ENCODE assay signal across 26 mouse cellular contexts in genomic region chr6:115906455-115906854, GRCm38 (mm10). TPM values are rescaled to one million over a fixed set of nuclear protein-coding genes. Genes with fewer than 3 reads are reported as not detected.
A peak's percentile ranks its signal among the peaks of the same experiment; 100 is the strongest.
DNase-seq lines count a peak whose midpoint lies in the region; ATAC-seq and TF ChIP-seq lines count a peak whose summit lies in the region.
"Had no signal": no experiment of that assay in that cellular context is flagged by ENCODE, and none has a peak within 500 bp of the region (broad histone marks: within the 10 kb centered on the region; RNA-seq: fewer than 3 reads in every experiment).

No protein-coding gene starts in this region.

- in situ Hi-C loops in CH12.LX (cut with MboI; ENCODE audit: low pct_ligation_motif_present, low pct_unique_long_range_greater_than_20kb, low sequenced_read_pairs), result loop anchor here (5.0 kb wide), 1 partner anchor 36 kb away; the partner anchor contains the start of gene H1foo

- no peak for ATAC-seq in heart, postnatal 0 days (ENCODE audit: insufficient read depth, low read depth)
- peak; percentile 24 for ATAC-seq in common myeloid progenitor, adult 5-6 weeks (replicated peaks; ENCODE audit: low read depth, poor library complexity, severe bottlenecking)
- peak; percentile 9; the same call in 1 of the 2 replicates for ATAC-seq in stomach, postnatal 0 days (ENCODE audit: low FRiP score, low TSS enrichment)
- ATAC-seq: forebrain, embryonic 16.5 days had no signal

- peaks cover 24% of the 10 kb centered on the region for H3K4me1 ChIP-seq in heart, postnatal 0 days (ENCODE audit: control insufficient read depth, insufficient read depth)
- H3K4me1 ChIP-seq in CH12.LX (ENCODE audit: control insufficient read depth in 1 of 2, insufficient read depth in 2 of 2), result peaks cover 55 to 90% of the 10 kb centered on the region in 2 experiments
- H3K4me1 ChIP-seq in stomach, postnatal 0 days (replicated peaks; ENCODE audit: control insufficient read depth, insufficient read depth), result 0 out of 2 replicates have a peak, but pooled peaks cover 2% of the 10 kb centered on the region
- peaks cover 22% of the 10 kb centered on the region for H3K4me1 ChIP-seq in cerebellum, adult 2 months (ENCODE audit: control insufficient read depth, insufficient read depth, low read length)

- TF ChIP-seq POLR2A in CH12.LX (IDR thresholded peaks at IDR 0.05; ENCODE audit: low read depth, low read length), result no peak
- TF ChIP-seq POLR2A in cerebellum, adult 2 months (IDR thresholded peaks at IDR 0.05; ENCODE audit: borderline replicate concordance, insufficient read depth, low read length), result no peak

- H3K9ac ChIP-seq in heart, postnatal 0 days (replicated peaks; ENCODE audit: low read depth, low read length), result no peak overlapping the region
- no peak overlapping the region for H3K9ac ChIP-seq in CH12.LX (ENCODE audit: insufficient read depth, low read depth)
- no peak overlapping the region for H3K9ac ChIP-seq in stomach, postnatal 0 days (ENCODE audit: low read length)
- H3K9ac ChIP-seq: embryonic facial prominence, embryonic 12.5 days; limb, embryonic 15.5 days; neural tube, embryonic 15.5 days had no signal

- dilution Hi-C loops in CH12.LX (cut with MboI; ENCODE audit: extremely low pct_ligation_motif_present, extremely low pct_unique_long_range_greater_than_20kb, low sequenced_read_pairs), result no loop called here

- no peaks in the 10 kb centered on the region for H3K9me3 ChIP-seq in heart, postnatal 0 days (replicated peaks; ENCODE audit: control insufficient read depth, low read length)
- no peaks in the 10 kb centered on the region for H3K9me3 ChIP-seq in CH12.LX (replicated peaks; ENCODE audit: low read length)
- no peaks in the 10 kb centered on the region for H3K9me3 ChIP-seq in stomach, postnatal 0 days (ENCODE audit: control insufficient read depth, low read length)
- H3K9me3 ChIP-seq: embryonic facial prominence, embryonic 12.5 days; limb, embryonic 15.5 days; neural tube, embryonic 15.5 days had no signal

- no peak for TF ChIP-seq CTCF in heart, postnatal 0 days (IDR thresholded peaks at IDR 0.05; ENCODE audit: low read depth)
- no peak for TF ChIP-seq CTCF in CH12.LX (conservative IDR thresholded peaks at IDR 0.05 in 1 of 2, IDR thresholded peaks at IDR 0.05 in 1 of 2; ENCODE audit: low read depth in 2 of 2, low read length in 2 of 2)
- TF ChIP-seq CTCF in stomach, postnatal 0 days (IDR thresholded peaks at IDR 0.05; ENCODE audit: low read depth), result no peak
- no peak for TF ChIP-seq CTCF in cerebellum, adult 2 months (IDR thresholded peaks at IDR 0.05; ENCODE audit: borderline replicate concordance, insufficient read depth, low read depth, low read length)

- no peak overlapping the region for H3K4me3 ChIP-seq in heart, postnatal 0 days (ENCODE audit: low read depth, low read length)
- no peak overlapping the region for H3K4me3 ChIP-seq in CH12.LX (replicated peaks in 1 of 3; ENCODE audit: low read depth in 2 of 3, low read length in 2 of 3, poor library complexity in 1 of 3)
- H3K4me3 ChIP-seq in stomach, postnatal 0 days (ENCODE audit: low read depth, low read length), result no peak overlapping the region
- no peak overlapping the region for H3K4me3 ChIP-seq in cerebellum, adult 2 months (replicated peaks; ENCODE audit: insufficient read depth, low read depth, low read length)
- H3K4me3 ChIP-seq: embryonic facial prominence, embryonic 12.5 days; limb, embryonic 15.5 days; myocyte; neural tube, embryonic 15.5 days had no signal

- no peak for DNase-seq in heart, postnatal 0 days (ENCODE audit: low spot score)
- DNase-seq in heart, postnatal 14 days, result no peak
- peak; percentile 73 for DNase-seq in CH12.LX (ENCODE audit: extremely low read depth)
- no peak for DNase-seq in stomach, postnatal 0 days (ENCODE audit: low spot score)
- DNase-seq in cerebellum, adult 2 months, result no peak
- DNase-seq in cerebellum, postnatal 36 days, result no peak
- DNase-seq: kidney, adult 8-10 months; lung, postnatal 4 days; midbrain, embryonic 14.5 days; right cerebral cortex, postnatal 4 days; thymus, adult 2 months had no signal

- H3K79me2 ChIP-seq in CH12.LX (replicated peaks; ENCODE audit: control insufficient read depth, extremely low read depth, insufficient read depth, poor library complexity, severe bottlenecking), result no peaks in the 10 kb centered on the region

- WGBS in heart, postnatal 0 days, result 52% methylated on average over 1 of the region's 1 CpGs
- 89% methylated on average over 1 of the region's 1 CpGs for WGBS in stomach, postnatal 0 days
- 78% methylated on average over 1 of the region's 1 CpGs for WGBS in cerebellum, adult 2 months

- no peak for TF ChIP-seq RAD21 in CH12.LX (IDR thresholded peaks at IDR 0.05; ENCODE audit: low read depth, low read length)

- no peak for TF ChIP-seq EP300 in heart, postnatal 0 days (IDR thresholded peaks at IDR 0.05; ENCODE audit: low read depth)
- 0 out of 2 replicates have a peak, but pooled peaks have one; percentile 4 for TF ChIP-seq EP300 in CH12.LX (IDR thresholded peaks at IDR 0.05; ENCODE audit: low read length)
- TF ChIP-seq EP300 in stomach, postnatal 0 days (optimal IDR thresholded peaks at IDR 0.05), result no peak

- H3K27me3 ChIP-seq in heart, postnatal 0 days (ENCODE audit: control insufficient read depth, insufficient read depth, low read length), result no peaks in the 10 kb centered on the region
- no peaks in the 10 kb centered on the region for H3K27me3 ChIP-seq in CH12.LX (replicated peaks)
- no peaks in the 10 kb centered on the region for H3K27me3 ChIP-seq in stomach, postnatal 0 days (ENCODE audit: control insufficient read depth, insufficient read depth, low read length)
- H3K27me3 ChIP-seq in cerebellum, adult 2 months (ENCODE audit: control insufficient read depth, insufficient read depth, low read length), result no peaks in the 10 kb centered on the region
- H3K27me3 ChIP-seq: embryonic facial prominence, embryonic 12.5 days; limb, embryonic 15.5 days; neural tube, embryonic 15.5 days had no signal

- H3K36me3 ChIP-seq in heart, postnatal 0 days (replicated peaks; ENCODE audit: control insufficient read depth, insufficient read depth, low read length), result no peaks in the 10 kb centered on the region
- H3K36me3 ChIP-seq in CH12.LX (replicated peaks in 1 of 2; ENCODE audit: control insufficient read depth in 1 of 2, insufficient read depth in 1 of 2, low read length in 1 of 2), result peaks cover 6 to 19% of the 10 kb centered on the region in 2 experiments
- H3K36me3 ChIP-seq in stomach, postnatal 0 days (ENCODE audit: control insufficient read depth, insufficient read depth, low read length), result 0 out of 2 replicates have a peak, but pooled peaks cover 2% of the 10 kb centered on the region

- intact Hi-C loops in heart, postnatal 14 days (cut with DNase I), result no loop called here

- no peak overlapping the region for H3K4me2 ChIP-seq in heart, postnatal 0 days (ENCODE audit: low read depth, low read length)
- H3K4me2 ChIP-seq in CH12.LX (ENCODE audit: insufficient read depth, low read depth, poor library complexity, severe bottlenecking), result no peak overlapping the region
- H3K4me2 ChIP-seq in stomach, postnatal 0 days (replicated peaks; ENCODE audit: low read depth), result no peak overlapping the region
- H3K4me2 ChIP-seq: embryonic facial prominence, embryonic 12.5 days; limb, embryonic 15.5 days; neural tube, embryonic 15.5 days had no signal

- peak overlapping the region; percentile 50; the same call in 1 of the 2 replicates for H3K27ac ChIP-seq in heart, postnatal 0 days (ENCODE audit: low read depth)
- peak overlapping the region; percentile 46 for H3K27ac ChIP-seq in CH12.LX (ENCODE audit: insufficient read depth, low read depth)
- H3K27ac ChIP-seq in stomach, postnatal 0 days (replicated peaks), result no peak overlapping the region
- H3K27ac ChIP-seq in cerebellum, adult 2 months (ENCODE audit: insufficient read depth, low read length), result no peak overlapping the region
- H3K27ac ChIP-seq: embryonic facial prominence, embryonic 12.5 days; limb, embryonic 15.5 days; neural tube, embryonic 15.5 days had no signal

RNA-seq across cellular contexts. Expression of gene Rho, which starts 25.1 kb away (rescaled TPM):
- total RNA-seq in heart, postnatal 0 days (2014; rRNA removed; ENCODE audit: low replicate concordance), result 1.3 TPM in 1 of 2 replicates, not detected in the other
- 0.04 TPM in 1 of 2 replicates, not detected in the other for polyA plus RNA-seq in heart, postnatal 0 days (2015; fragmentation: Nextera tagmentation; extraction: Ambion mirVana)
- under 1 TPM; 0.07 to 0.12 TPM for total RNA-seq in heart, postnatal 14 days (2021)
- total RNA-seq in CH12.LX (2012; rRNA removed), result 0.04 and 0.17 TPM in 2 replicates
- 0.04 TPM in 1 of 2 replicates, not detected in the other for total RNA-seq in CH12.LX (2014; rRNA removed)
- polyA plus RNA-seq in CH12.LX (2012; ENCODE audit: insufficient read length, low read depth), result not detected in 2 replicates
- total RNA-seq in common myeloid progenitor, adult 5-6 weeks (2017), result not detected in 2 replicates
- 0.10 TPM in 2 replicates for polyA plus RNA-seq in stomach, postnatal 0 days (2015; fragmentation: Nextera tagmentation; extraction: Ambion mirVana)
- 0.79 and 0.89 TPM in 2 replicates for polyA plus RNA-seq in cerebellum, adult 2 months (2012; rRNA removed)
- total RNA-seq: heart, adult 8-10 months had no signal
- polyA plus RNA-seq: liver, embryonic 16.5 days had no signal

RNA-seq across cellular contexts. Expression of gene H1foo, which starts 38.3 kb away (rescaled TPM):
- not detected in 2 replicates for total RNA-seq in heart, postnatal 0 days (2014; rRNA removed; ENCODE audit: low replicate concordance)
- polyA plus RNA-seq in heart, postnatal 0 days (2015; fragmentation: Nextera tagmentation; extraction: Ambion mirVana), result not detected in 2 replicates
- total RNA-seq in heart, postnatal 14 days (2021), result not detected
- total RNA-seq in CH12.LX (2012; rRNA removed) (0.89 and 1.3 TPM in 2 replicates), CH12.LX (2014; rRNA removed) (0.77 and 0.90 TPM in 2 replicates)
- polyA plus RNA-seq in CH12.LX (2012; ENCODE audit: insufficient read length, low read depth), result 1.0 and 1.4 TPM in 2 replicates
- total RNA-seq in common myeloid progenitor, adult 5-6 weeks (2017), result not detected in 2 replicates
- polyA plus RNA-seq in stomach, postnatal 0 days (2015; fragmentation: Nextera tagmentation; extraction: Ambion mirVana), result not detected in 2 replicates
- polyA plus RNA-seq in cerebellum, adult 2 months (2012; rRNA removed), result not detected in 2 replicates
- total RNA-seq: adrenal gland, postnatal 4 days; gastrocnemius, adult 18-20 months; heart, adult 8-10 months; layer of hippocampus, postnatal 25 days; left cerebral cortex, postnatal 14 days had no signal
- polyA plus RNA-seq: cortical plate, adult 2 months; embryonic facial prominence, embryonic 12.5 days; forebrain, embryonic 16.5 days; hindbrain, embryonic 11.5 days; large intestine, adult 2 months; limb, embryonic 15.5 days; liver, embryonic 16.5 days; midbrain, embryonic 14.5 days; myocyte; neural tube, embryonic 15.5 days had no signal

RNA-seq across cellular contexts. Expression of gene Ift122, which starts 53.2 kb away (rescaled TPM):
- total RNA-seq in heart, postnatal 0 days (2014; rRNA removed; ENCODE audit: low replicate concordance), result 17.8 and 25.8 TPM in 2 replicates
- 13.3 and 13.5 TPM in 2 replicates for polyA plus RNA-seq in heart, postnatal 0 days (2015; fragmentation: Nextera tagmentation; extraction: Ambion mirVana)
- total RNA-seq in heart, postnatal 14 days (2021), result 10 to 100 TPM; 13.2 to 18.6 TPM
- total RNA-seq in CH12.LX (2012; rRNA removed) (8.8 and 14.1 TPM in 2 replicates), CH12.LX (2014; rRNA removed) (5.9 and 7.9 TPM in 2 replicates)
- 6.9 and 8.6 TPM in 2 replicates for polyA plus RNA-seq in CH12.LX (2012; ENCODE audit: insufficient read length, low read depth)
- total RNA-seq in common myeloid progenitor, adult 5-6 weeks (2017), result 4.9 and 6.2 TPM in 2 replicates
- 4.9 and 5.3 TPM in 2 replicates for polyA plus RNA-seq in stomach, postnatal 0 days (2015; fragmentation: Nextera tagmentation; extraction: Ambion mirVana)
- 22.3 TPM in 2 replicates for polyA plus RNA-seq in cerebellum, adult 2 months (2012; rRNA removed)

RNA-seq across cellular contexts. Expression of gene Mbd4, which starts 53.3 kb away (rescaled TPM):
- total RNA-seq in heart, postnatal 0 days (2014; rRNA removed; ENCODE audit: low replicate concordance), result 1.2 and 1.5 TPM in 2 replicates
- polyA plus RNA-seq in heart, postnatal 0 days (2015; fragmentation: Nextera tagmentation; extraction: Ambion mirVana), result 3.4 and 4.8 TPM in 2 replicates
- total RNA-seq in heart, postnatal 14 days (2021), result 1 to 10 TPM; 1.7 to 2.1 TPM
- total RNA-seq in CH12.LX (2012; rRNA removed) (6.8 and 7.3 TPM in 2 replicates), CH12.LX (2014; rRNA removed) (11.3 and 12.2 TPM in 2 replicates)
- polyA plus RNA-seq in CH12.LX (2012; ENCODE audit: insufficient read length, low read depth), result 7.9 and 8.6 TPM in 2 replicates
- total RNA-seq in common myeloid progenitor, adult 5-6 weeks (2017), result 21.2 and 23.2 TPM in 2 replicates
- 4.1 and 4.8 TPM in 2 replicates for polyA plus RNA-seq in stomach, postnatal 0 days (2015; fragmentation: Nextera tagmentation; extraction: Ambion mirVana)
- polyA plus RNA-seq in cerebellum, adult 2 months (2012; rRNA removed), result 9.5 and 10.9 TPM in 2 replicates

Comparison
In these comparisons a context has a peak if more than half of its experiments do, and no peak if none do; other contexts are left out.
1. H3K27ac ChIP-seq: peak in heart, postnatal 0 days (single experiment) and CH12.LX (single experiment); none in stomach, postnatal 0 days (single experiment) and cerebellum, adult 2 months (single experiment).